Mouse (Mus musculus) monocyte, adult 2 months (primary cell): ENCODE results near the gene Prkaa1.
A peak's percentile ranks its signal among the peaks of the same experiment; 100 is the strongest.
"Not testable (repeated sequence)": the region's sequence is repeated elsewhere in the genome, so short reads cannot be mapped to it uniquely, and the experiment has no call there.

ENCODE experiments used
- DNase-seq, 2 experiments: peaks; one replicate each; pipeline ENCODE4 v3.0.0; 2022; ENCODE audit warnings: low spot score in 2 of 2, low read depth in 1 of 2

Prkaa1 gene

GRCm38 (mm10) chr15:5129111-5129805 is 14.4 kb upstream of the Prkaa1 start:
- no peak for DNase-seq

DNA sequence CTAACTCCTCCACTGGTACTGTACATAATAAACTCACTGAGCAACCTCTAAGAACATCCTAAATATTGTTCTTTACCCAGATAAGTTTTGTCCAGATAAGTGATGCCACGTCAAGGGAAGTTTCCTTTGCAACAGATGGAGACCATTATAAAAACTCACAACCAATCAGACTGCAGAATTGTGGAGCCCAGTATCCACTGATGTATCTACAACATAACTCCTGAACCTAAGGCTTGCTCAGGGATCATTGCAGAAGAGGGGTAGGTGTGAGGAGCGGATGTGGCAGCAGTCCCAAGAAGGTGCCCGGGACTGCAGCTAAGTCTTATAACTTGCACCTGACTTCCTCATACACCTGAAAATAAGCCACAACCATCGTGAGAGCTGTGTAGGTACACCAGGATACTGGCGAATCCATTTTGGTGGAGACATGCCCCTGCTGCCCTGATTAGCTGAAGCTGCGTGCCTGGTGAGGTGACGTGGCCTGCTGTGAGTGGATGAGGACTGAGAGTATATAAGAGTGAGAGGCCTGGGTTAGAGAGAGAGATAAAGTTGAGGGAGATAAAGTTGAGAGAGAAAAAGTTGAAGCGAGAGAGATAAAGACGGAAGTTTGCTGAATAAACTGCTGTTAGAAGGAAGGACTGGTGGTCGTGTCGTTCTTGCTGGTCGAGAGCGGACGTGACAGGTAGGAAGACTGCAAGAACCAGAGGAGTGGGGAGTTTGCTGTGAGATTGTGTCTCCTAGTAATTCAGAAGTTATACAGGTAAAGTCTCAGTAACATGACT is 12.6 kb upstream of the Prkaa1 start:
- DNase-seq: not testable (repeated sequence)

DNA sequence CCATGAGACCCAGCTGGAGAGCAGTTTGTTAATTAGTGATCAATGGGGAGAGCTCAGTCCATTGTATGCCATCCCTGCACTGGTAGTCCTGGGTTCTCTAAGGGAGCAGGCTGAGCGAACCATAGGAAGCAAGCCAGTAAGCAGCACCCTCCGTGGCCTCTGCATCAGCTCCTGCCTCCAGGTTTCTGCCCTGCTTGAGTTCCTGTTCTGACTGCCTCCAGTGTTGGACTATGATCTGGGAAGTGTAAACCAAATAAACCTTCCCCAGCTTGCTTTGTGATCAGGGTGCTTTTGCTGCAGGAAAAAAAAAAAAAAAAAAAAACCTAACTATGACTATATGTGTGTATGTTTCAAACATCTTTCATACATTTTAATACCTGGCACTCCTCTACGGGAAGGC is 10.4 kb upstream of the Prkaa1 start:
- DNase-seq: no peak

DNA sequence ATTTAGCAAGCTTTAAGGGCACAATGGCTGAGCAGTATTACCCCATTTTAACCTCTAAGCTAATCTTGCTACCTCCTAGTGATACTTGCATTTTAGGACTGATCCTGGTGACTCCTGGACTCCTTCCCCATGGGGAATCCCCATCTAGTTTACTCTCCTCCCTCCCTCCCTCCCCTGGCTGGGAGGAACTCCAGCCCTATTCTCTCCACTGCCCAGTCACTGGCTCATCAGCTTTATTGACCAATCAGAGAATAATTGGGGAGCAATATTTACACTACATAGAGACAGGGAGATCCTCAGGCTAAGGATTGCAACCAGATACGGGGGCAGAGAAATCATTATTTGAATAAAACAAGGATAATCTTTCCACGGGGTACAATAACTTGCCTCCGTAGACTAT is 9.5 kb upstream of the Prkaa1 start:
- DNase-seq: no peak

- DNase-seq: no peak
Observed at GRCm38 (mm10) chr15:5134945-5135483, 8.6 kb upstream of the Prkaa1 start.

DNA sequence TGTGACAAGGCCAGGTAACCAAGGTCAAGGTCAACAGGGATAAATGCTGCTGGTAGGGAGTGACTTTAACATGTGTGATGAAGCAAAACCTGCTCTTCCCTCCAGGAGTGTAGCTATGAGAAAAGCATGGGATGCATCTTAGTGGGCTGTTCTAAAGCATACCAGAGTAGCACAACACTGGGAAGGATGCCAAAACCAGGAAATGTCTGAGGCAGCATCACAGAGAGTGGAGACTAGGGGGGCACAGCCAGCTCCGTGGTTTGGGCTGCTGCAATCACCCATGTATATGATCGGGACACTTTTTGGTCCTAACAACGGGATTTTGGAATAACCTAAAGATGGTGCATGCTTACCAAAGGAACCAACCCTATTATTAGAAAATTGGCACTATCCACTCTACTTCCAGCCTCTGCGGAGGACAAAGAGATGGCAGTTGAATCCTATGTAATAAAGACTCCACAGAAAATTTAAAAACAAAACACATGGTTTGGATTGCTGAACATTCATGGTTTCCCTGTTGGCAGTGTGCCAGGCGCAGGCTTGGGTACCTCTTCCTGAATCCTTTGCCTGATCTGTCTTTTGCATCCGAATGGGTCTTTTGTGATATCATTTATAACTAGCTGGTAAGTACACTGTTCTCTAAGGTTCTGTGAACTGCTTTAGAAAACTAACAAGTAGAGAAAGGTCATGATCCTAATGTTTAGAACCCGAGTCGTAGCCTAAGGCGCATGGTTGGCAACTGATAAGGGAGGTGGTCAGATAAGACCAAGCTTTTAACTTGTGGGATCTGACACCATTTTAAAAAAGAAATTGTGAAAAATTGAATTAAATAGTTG is 5.4 kb upstream of the Prkaa1 start:
- no peak for DNase-seq

DNA sequence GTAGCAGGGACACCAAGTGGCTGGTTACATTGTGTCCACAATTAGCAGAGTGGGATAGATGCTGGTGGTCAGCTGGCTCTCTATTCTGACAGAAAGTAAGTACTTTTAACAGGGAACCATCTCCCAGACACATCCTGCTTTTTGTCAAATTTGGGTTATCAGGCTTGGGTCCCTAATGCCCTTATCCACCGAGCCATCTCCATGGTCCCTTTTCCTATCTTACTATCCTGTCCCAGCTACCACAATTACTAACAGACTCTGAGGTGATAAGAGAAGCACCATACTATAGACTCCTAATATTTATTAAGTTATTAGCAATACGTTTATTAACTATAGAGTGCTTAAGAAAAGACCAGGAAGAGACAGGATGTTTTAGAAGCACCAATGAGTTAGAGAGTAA is 4.3 kb upstream of the Prkaa1 start:
- DNase-seq: no peak

GRCm38 (mm10) chr15:5139863-5140262 is 3.8 kb upstream of the Prkaa1 start:
- no peak for DNase-seq

DNA sequence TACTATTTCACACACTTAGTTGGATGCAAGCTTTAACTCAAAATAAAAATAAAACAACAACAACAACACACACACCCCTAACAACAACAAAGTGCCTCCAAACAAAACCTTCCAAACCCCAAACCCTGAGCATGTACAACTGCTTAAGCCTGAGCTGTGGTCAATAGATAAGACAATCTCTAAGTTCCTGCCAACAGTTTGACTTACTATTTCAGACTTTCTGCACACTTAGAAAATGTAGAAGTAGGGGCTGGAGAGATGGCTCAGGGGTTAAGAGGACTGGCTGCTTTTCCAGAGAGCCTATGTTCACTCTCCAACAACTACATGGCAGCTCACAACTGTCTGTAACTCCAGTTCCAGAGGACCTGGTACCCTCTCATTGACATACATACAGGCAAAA is 3.3 kb upstream of the Prkaa1 start:
- DNase-seq: no peak

DNA sequence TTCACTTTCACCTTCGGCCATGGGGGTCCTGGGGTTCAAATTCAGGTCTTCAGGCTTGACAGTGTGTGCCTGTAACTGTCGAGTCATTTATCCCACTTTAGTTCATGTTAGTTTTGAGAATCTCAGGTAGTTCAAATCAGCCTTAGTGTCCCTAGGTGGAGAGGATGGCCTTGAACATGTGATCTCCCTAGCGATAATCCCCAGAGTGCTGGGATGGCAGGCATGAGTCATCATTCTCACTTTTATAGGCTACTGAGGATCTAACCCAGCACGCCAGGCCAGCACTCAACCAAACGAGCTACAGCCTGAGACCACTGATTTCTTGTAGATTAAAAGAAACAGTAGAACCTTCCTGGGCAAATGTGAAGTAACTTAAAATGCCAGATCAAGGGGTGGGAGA is 1.6 kb upstream of the Prkaa1 start:
- DNase-seq: no peak

GRCm38 (mm10) chr15:5142714-5143113 is 947 bp upstream of the Prkaa1 start:
- DNase-seq: no peak

DNA sequence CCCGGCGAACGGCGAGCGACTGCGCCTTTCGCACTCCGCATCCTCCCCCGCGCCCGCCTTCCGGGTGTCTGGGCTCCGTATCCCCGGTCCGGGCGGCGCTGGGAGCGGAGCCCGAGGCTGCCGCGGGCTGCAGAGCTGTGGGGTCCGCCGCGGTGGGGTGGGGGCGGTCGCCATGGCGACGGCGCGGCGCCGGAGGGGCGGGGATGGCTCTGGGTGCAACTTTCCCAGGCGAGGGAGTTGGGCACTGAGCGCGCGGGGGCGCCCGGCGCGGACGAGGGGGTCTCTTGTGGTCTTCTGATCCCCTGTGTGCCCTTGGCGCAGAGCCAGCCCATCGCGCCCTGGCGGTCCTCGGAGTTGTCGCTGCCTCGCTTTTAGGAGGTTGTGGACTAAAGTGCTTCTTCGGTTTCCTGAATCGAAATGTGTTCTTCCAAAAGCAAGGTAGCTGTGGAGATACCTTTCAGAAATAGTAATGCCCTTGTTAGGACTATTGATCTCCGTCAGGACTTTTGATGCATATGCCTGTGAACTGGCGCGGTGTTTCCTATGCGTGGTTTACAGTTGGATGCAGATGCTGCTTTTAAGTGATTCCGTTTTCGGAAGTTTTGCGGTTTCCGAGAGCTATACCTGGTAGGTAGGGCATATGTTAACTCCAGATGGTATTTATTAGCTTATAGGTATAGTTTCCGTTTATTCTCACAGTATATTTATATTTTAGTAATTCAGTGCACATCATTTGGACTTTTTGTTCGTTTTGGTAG is 539 bp downstream of the Prkaa1 start:
- peak in 1 of 2 experiments; percentile 12 for DNase-seq

DNA sequence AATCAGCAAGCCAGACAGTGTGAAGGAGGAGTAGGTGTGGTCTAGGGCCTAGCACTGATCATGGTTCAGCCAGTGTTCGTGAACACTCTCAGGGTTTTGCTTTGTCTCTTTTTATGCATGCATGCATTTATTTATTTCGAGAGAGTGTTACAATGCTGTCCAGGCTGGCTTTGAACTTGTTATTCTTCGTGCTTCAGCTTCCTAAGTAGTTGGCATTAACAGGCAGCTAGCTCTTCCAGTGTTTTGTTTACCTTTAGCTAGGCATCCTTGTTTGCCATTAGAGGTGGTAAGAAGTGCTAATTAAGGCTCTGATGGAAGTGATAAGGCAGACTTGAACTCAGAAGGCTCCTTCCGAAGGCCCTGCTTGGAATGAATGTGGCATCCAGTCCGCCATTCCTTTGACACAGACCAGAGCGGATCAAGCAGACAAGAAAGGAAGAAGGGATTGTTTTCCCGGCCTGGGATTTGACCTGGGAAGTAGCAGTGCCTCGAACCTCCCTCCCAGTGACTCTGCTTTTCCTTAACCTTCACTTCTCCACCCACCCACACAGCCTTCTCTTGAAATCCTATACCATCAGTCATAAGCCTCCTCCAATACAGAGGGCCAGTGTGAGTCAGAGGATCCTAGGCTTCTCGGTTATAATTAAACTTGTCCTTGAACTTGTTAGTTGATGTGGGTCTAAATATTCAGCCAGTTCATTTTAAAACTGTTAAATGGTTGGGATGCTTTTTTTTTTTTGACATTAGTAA is 1.7 kb downstream of the Prkaa1 start:
- no peak for DNase-seq

DNA sequence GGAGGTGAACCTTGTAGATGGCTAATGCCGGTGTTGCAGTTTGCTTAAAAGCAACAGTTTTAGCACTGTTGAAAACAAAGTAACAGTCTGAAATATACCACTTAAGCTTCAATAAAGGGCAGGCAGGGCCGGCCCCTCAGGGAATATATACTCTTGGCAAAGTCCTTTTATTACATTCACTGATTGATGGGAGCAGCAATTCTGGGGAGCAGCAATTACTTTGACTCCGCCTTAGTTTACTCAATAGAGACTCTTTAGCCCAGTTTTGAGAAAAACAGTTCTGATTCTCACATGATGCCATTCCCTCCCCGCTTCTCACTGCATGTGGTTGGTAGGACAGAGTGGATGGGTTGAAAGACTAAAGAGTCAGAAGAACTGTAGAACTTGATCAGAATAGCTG is 5.5 kb downstream of the Prkaa1 start:
- no peak for DNase-seq

- DNase-seq: no peak
Observed at GRCm38 (mm10) chr15:5152171-5152570, 8.5 kb downstream of the Prkaa1 start.

DNA sequence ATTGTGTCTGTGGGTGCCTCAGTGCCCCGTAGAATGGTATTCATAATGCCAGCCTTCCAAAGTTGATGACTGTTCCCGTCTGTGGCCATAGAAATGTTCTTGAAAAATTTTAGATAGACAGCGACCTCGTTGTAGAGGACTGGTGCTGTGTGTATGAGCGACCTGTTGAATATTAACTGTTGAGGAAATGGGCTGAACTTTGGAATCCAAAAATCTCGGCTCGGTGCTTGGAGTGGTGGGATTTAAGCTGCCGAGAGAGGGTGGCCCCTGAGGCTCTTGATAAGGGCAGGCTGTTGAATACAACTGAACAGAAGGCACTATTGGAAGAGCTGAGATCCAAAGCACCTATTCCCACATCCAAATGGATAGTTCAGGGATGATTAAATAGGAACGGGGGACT is 11.0 kb downstream of the Prkaa1 start:
- no peak for DNase-seq

GRCm38 (mm10) chr15:5155093-5155492 is 11.4 kb downstream of the Prkaa1 start:
- DNase-seq: no peak

GRCm38 (mm10) chr15:5156355-5156754 is 12.7 kb downstream of the Prkaa1 start:
- DNase-seq: no peak

DNA sequence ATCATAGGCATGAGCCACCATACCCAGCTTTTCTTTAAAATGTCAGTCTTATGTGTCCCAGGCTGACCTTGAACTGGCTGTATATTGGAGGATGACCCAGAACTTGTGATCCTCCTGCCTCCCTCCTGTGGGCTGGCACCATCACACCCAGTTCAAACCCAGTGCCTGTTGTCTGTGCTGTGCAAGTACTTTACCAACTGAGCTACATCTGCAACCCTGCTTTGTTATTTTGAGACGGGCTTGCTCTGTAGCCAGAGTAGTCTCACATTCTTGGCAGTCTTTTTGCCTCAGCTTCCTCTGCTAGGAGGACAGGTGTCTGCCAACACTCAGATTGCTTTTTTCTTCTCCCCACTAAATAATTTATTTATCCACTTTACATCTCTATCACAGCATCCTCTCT is 13.7 kb downstream of the Prkaa1 start:
- no peak for DNase-seq

DNA sequence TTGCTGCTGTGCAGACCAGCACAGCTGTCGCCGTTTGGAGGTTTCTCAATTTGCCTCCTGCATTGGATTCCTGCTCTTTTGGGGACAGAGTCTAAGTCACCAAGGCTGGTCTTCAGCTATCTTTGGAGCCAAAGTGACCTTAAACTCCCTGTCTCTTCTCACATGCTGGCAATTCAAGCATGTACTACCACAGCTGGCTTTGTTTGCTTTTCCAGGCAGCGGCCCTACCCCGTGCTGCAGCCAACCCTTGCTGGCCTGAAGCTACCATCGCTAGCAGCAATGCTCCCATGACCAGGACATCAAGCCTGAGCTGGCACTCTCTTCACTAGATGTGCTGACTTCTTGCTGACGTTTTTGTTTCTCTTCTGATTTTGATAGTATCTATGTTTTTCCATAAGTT is 15.2 kb downstream of the Prkaa1 start:
- no peak for DNase-seq
